In the genomic region with DNA sequence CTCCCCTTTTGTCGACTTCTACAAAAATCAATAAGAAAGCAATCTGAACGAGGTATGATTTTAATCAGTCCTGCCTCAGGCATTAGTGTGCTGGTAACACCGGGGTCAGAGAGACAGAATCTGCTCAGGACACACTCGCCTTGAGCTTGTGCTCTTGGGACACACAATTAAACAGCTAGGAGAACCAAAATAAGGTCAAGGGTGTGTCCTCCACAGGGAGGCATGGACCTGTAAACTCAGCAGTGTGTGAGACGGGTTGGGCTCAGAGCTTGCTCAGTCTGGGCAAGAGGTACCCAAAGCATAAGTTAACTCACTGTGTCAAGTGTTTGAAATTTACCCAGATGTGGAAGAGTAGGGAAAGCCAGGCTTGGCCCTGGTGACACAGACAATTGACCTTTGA, we compare ENCODE assay signal across 21 mouse cellular contexts.
"Had no signal": no experiment of that assay in that cellular context is flagged by ENCODE, and none has a peak within 500 bp of the region (broad histone marks: within the 10 kb centered on the region; RNA-seq: fewer than 3 reads in every experiment).

No protein-coding gene starts in this region.

- H3K4me1 ChIP-seq: intestine, embryonic 15.5 days; midbrain, embryonic 15.5 days had no signal

- H3K36me3 ChIP-seq: intestine, embryonic 15.5 days; kidney, embryonic 15.5 days; limb, embryonic 10.5 days; limb, embryonic 13.5 days; liver, embryonic 13.5 days; midbrain, embryonic 12.5 days; midbrain, embryonic 15.5 days; neural tube, embryonic 12.5 days; neural tube, embryonic 15.5 days had no signal

- H3K27me3 ChIP-seq: intestine, embryonic 15.5 days; kidney, embryonic 15.5 days; limb, embryonic 13.5 days; liver, embryonic 13.5 days; midbrain, embryonic 15.5 days; neural tube, embryonic 12.5 days; neural tube, embryonic 15.5 days had no signal

- H3K4me3 ChIP-seq: intestine, embryonic 15.5 days; kidney, embryonic 15.5 days; layer of hippocampus, adult 2 months; limb, embryonic 10.5 days; limb, embryonic 13.5 days; liver, embryonic 13.5 days; midbrain, embryonic 12.5 days; midbrain, embryonic 15.5 days; neural tube, embryonic 12.5 days; neural tube, embryonic 15.5 days had no signal

- H3K27ac ChIP-seq: intestine, embryonic 15.5 days; kidney, embryonic 15.5 days; layer of hippocampus, adult 2 months; limb, embryonic 10.5 days; limb, embryonic 13.5 days; liver, embryonic 13.5 days; macrophage; midbrain, embryonic 12.5 days; midbrain, embryonic 15.5 days; neural tube, embryonic 12.5 days; neural tube, embryonic 15.5 days; stomach, postnatal 0 days had no signal

- H3K9me3 ChIP-seq: intestine, embryonic 15.5 days; kidney, embryonic 15.5 days; limb, embryonic 10.5 days; liver, embryonic 13.5 days; midbrain, embryonic 15.5 days; neural tube, embryonic 12.5 days; neural tube, embryonic 15.5 days had no signal

- ATAC-seq: intestine, embryonic 15.5 days; lung, postnatal 0 days; midbrain, embryonic 15.5 days had no signal

- DNase-seq: kidney, adult 18-20 months; layer of hippocampus, adult 9-11 months; liver; liver, embryonic 13.5 days; lung, embryonic 14.5 days; right cerebral cortex, adult 18-20 months; right cerebral cortex, postnatal 14 days; right cerebral cortex, postnatal 4 days; thymus, postnatal 25 days had no signal

- H3K4me2 ChIP-seq: intestine, embryonic 15.5 days; kidney, embryonic 15.5 days; limb, embryonic 13.5 days; liver, embryonic 13.5 days; lung, embryonic 14.5 days; midbrain, embryonic 12.5 days; midbrain, embryonic 15.5 days; neural tube, embryonic 12.5 days; neural tube, embryonic 15.5 days had no signal

- H3K9ac ChIP-seq: intestine, embryonic 15.5 days; kidney, embryonic 15.5 days; limb, embryonic 13.5 days; liver, embryonic 13.5 days; lung, embryonic 14.5 days; midbrain, embryonic 12.5 days; midbrain, embryonic 15.5 days; neural tube, embryonic 12.5 days; neural tube, embryonic 15.5 days had no signal
